Mouse (Mus musculus) kidney, embryonic 14.5 days (tissue): Measurements from ENCODE around the gene Galnt17. TPM values are rescaled to one million over a fixed set of nuclear protein-coding genes. Genes with fewer than 3 reads are reported as not detected.

Experiments used
- ATAC-seq: fragments of 200-750 bp; cut with Nextera tagmentation; 2 replicates; pipeline ENCODE4 v1.8.0; 2017; ENCODE audit warnings: moderate number of reproducible peaks, mild to moderate bottlenecking, moderate TSS enrichment, moderate library complexity; ENCODE audit not compliant: low FRiP score, low TSS enrichment
- H3K27ac ChIP-seq: fragments of 300-500 bp; sonication (generic); 2 replicates; pipeline ENCODE4 v1.5.1; 2014; ENCODE audit warnings: low read depth, mild to moderate bottlenecking, low read length, moderate library complexity, mixed read lengths
- H3K27me3 ChIP-seq: fragments of 300-500 bp; sonication (generic); 2 replicates; pipeline ENCODE4 v1.6.1; 2014; ENCODE audit warnings: mild to moderate bottlenecking, low read length; ENCODE audit not compliant: control insufficient read depth, insufficient read depth
- H3K36me3 ChIP-seq: fragments of 300-500 bp; sonication (generic); 2 replicates; pipeline ENCODE4 v1.6.1; 2014; ENCODE audit warnings: low read length, mixed read lengths; ENCODE audit not compliant: control insufficient read depth, insufficient read depth
- H3K4me1 ChIP-seq: fragments of 300-500 bp; sonication (generic); 2 replicates; pipeline ENCODE4 v1.6.1; 2014; ENCODE audit warnings: low read length, mixed read lengths; ENCODE audit not compliant: control insufficient read depth, insufficient read depth
- H3K4me2 ChIP-seq: fragments of 300-500 bp; sonication (generic); replicated peaks from 2 replicates; pipeline ENCODE4 v1.6.1; 2014; ENCODE audit warnings: low read depth, mild to moderate bottlenecking, low read length
- H3K4me3 ChIP-seq: fragments of 300-500 bp; sonication (generic); 2 replicates; pipeline ENCODE4 v1.5.1; 2014; ENCODE audit warnings: mild to moderate bottlenecking, low read length
- H3K9ac ChIP-seq: fragments of 300-500 bp; sonication (generic); 2 replicates; pipeline ENCODE4 v1.6.1; 2014; ENCODE audit warnings: low read depth, mild to moderate bottlenecking, low read length, moderate library complexity
- H3K9me3 ChIP-seq: fragments of 300-500 bp; sonication (generic); 2 replicates; pipeline ENCODE4 v1.6.1; 2016; ENCODE audit warnings: low read length; ENCODE audit not compliant: control insufficient read depth
- WGBS: fragments of 180-500 bp; shearing (Covaris S2); extraction: QIAGEN DNeasy Blood & Tissue Kit; methylation state at CpG from one replicate; pipeline ENCODE4 v1.1.7; 2014; 5-methylcytosine and 5-hydroxymethylcytosine counted together
- polyA plus RNA-seq: library from polyadenylated mRNA; unstranded; fragments of >200 nt; fragmentation: Nextera tagmentation; extraction: Ambion mirVana; gene quantifications from 2 replicates; pipeline ENCODE4 v1.2.1, GENCODE M21; 2014

Galnt17 gene
- polyA plus RNA-seq, 1 experiment from 2014 or later, result 2.3 TPM

DNA sequence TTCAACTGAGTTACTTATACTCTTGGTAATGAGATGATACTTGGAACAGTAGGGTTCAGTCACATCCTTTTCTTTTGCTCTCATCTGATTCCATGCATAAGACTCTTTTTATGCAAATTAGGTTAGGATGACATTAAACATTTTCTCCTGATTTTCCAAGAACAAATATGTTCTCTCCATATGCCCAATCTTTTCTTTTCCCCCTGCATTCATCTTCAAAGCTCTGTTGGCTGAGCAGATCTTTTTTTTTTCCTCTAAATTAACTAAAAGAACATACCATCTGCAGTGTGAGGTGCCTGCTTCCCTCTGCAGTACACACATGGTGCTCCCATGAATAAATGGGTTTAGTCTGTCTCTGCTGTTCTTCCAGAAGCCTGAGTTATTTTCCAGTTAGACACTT, 173.5 kb downstream of the Galnt17 start:
- Histone ChIP-seq H3K36me3 (no peaks in the 10 kb centered on the region), H3K9me3 (0 out of 2 replicates have a peak, but pooled peaks cover 3% of the 10 kb centered on the region), H3K4me2 (no peak overlapping the region), H3K9ac (no peak overlapping the region), H3K4me3 (no peak overlapping the region), H3K4me1 (no peaks in the 10 kb centered on the region), H3K27ac (no peak overlapping the region), H3K27me3 (no peaks in the 10 kb centered on the region)
- ATAC-seq, result no peak

DNA sequence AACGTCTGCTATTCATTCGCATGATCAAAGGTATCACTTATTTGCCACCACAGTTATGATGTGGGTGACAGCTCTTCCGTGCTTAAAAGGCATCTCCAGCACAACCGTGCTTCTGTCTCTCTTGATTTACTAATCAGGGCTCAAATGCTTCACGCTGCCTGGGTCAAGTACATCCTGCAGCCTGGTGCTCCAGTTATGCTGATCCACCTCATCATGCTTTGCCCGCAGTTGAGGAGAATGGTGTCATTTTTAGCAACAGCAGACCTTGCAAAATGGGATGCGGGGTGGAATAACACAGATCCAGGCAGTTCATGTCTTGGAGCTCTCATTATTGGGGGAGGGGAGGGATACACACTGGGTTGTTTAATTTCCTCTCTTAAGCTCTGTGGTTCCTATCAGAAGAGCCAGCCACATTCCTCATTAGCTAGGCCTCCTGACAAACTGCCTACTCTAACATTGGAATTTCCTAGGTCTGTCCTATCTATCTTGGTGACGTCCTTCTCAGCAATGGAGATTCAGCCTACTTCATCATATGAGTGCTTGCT, 187.9 kb downstream of the Galnt17 start:
- Histone ChIP-seq H3K4me2 (no peak overlapping the region), H3K4me1 (no peaks in the 10 kb centered on the region), H3K9me3 (no peaks in the 10 kb centered on the region), H3K36me3 (no peaks in the 10 kb centered on the region), H3K27me3 (no peaks in the 10 kb centered on the region), H3K4me3 (no peak overlapping the region), H3K9ac (no peak overlapping the region), H3K27ac (no peak overlapping the region)
- ATAC-seq, result no peak
- WGBS, result 87% methylated on average over 8 of the region's 8 CpGs

DNA sequence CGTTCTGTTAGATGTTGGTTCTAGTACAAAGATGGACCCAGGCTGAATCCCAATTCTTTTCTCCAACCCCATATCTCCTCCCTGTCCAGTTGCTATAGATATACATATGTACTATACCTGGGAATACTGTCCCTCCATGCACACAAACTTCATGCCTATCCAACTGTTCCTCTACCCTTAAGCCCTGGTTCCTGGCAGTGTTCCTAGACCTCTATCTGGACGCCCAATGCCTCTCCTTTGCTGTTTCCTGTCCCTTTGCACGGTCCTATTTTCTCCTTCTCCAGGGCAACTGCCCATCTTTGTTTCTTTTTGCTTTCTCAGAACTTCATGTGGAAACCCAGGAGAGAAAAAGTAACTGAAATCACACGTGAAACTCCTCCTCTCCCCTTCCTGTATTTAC, 188.4 kb downstream of the Galnt17 start:
- Histone ChIP-seq H3K36me3 (no peaks in the 10 kb centered on the region), H3K4me2 (no peak overlapping the region), H3K27ac (no peak overlapping the region), H3K9me3 (no peaks in the 10 kb centered on the region), H3K4me1 (no peaks in the 10 kb centered on the region), H3K4me3 (no peak overlapping the region), H3K27me3 (no peaks in the 10 kb centered on the region), H3K9ac (no peak overlapping the region)
- no peak for ATAC-seq
- WGBS, result 80% methylated on average over 4 of the region's 4 CpGs

DNA sequence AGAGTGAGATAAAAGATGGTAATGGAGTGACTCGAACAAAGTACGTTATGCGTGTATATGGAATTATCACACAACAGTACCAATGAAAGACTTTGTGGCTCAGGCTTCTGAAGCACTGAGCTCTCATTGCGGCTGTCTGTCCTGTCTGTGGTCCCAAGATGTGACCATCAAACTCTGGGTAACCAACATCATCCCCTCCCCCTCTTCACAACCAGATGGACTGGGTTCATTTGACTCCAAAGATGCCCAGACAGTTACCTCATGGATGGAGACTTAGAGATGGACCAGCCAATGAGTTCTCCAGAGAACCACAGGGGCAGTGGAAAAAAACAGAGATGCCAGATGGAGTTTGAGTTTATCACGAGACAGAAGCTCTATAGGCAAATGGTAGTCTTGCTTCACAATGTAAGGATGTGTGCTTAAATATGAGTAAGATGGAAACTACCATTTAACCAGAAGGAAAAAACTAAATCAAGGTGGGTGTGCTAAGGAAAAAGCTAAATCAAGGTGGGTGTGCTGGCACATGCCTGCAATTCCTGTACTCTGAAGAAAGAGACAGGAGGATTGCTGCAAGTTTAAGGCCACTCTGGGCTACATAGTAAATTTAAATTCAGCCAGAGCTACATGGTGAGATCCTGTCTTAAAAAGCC, 190.8 kb downstream of the Galnt17 start:
- no peaks in the 10 kb centered on the region for H3K36me3 ChIP-seq
- H3K27me3 ChIP-seq, result no peaks in the 10 kb centered on the region
- no peaks in the 10 kb centered on the region for H3K4me1 ChIP-seq
- no peak overlapping the region for H3K4me2 ChIP-seq
- WGBS, result 96% methylated on average over 5 of the region's 5 CpGs
- no peak overlapping the region for H3K27ac ChIP-seq
- H3K4me3 ChIP-seq, result no peak overlapping the region
- H3K9ac ChIP-seq, result no peak overlapping the region
- no peak for ATAC-seq
- H3K9me3 ChIP-seq, result no peaks in the 10 kb centered on the region; the same call in 1 of the 2 replicates

DNA sequence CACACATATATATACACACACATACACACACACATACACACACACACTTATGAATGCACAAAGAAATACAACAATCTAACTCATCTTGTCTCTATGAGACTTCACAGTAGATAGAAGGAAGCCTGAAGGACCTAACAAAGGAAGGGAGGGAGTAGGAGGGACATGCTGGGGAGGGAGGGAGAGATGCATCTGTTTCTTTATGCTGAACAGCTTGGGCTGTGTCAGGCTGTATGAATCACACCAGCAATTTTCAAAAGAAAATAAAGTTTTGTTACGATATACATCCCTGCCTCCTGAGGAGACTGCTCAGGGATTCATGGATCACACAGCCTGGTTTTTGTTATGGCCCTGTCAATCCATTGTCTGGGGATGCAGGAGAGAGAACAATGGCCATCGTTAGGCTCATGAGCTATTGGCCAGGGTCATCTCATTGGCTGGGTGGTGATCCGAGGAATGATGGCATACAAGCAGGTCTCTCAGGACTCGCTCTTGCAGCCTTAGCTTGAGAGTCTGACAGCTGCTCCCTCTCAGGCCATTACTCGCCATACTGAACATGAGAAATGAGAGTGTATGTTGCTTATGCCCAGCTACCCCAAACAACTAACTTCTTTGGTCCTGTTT, 194.3 kb downstream of the Galnt17 start:
- no peak for ATAC-seq
- Histone ChIP-seq H3K27ac (no peak overlapping the region), H3K4me2 (no peak overlapping the region), H3K9ac (no peak overlapping the region), H3K9me3 (no peaks in the 10 kb centered on the region; the same call in 1 of the 2 replicates), H3K36me3 (no peaks in the 10 kb centered on the region), H3K4me3 (no peak overlapping the region), H3K4me1 (no peaks in the 10 kb centered on the region), H3K27me3 (no peaks in the 10 kb centered on the region)
- 66% methylated on average over 5 of the region's 5 CpGs for WGBS

DNA sequence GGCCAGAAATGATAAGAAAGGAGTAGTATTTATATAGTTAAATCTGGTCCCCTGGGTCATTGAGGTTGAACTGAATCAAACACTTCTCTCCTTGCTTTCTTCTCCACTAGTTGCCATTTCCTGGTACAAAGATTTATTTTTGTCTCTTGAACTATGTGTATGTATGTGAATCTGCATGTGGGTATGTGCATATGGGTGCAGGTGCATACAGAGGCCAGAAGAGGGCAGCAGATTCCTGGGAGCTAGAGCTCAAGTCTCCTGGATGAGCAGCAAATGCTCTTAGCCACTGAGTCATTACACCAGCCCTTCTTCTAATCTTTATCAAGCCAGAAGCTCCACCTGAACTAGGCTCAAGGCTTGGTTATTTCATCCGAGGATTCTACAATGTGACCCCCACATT, 201.1 kb downstream of the Galnt17 start:
- ATAC-seq, result no peak
- H3K27ac ChIP-seq, result no peak overlapping the region
- H3K4me2 ChIP-seq, result no peak overlapping the region
- no peaks in the 10 kb centered on the region for H3K36me3 ChIP-seq
- no peaks in the 10 kb centered on the region for H3K27me3 ChIP-seq
- peaks cover 8% of the 10 kb centered on the region; the same call in 1 of the 2 replicates for H3K9me3 ChIP-seq
- no peak overlapping the region for H3K4me3 ChIP-seq
- H3K4me1 ChIP-seq, result no peaks in the 10 kb centered on the region
- H3K9ac ChIP-seq, result no peak overlapping the region
- 94% methylated on average over 1 of the region's 1 CpGs for WGBS

DNA sequence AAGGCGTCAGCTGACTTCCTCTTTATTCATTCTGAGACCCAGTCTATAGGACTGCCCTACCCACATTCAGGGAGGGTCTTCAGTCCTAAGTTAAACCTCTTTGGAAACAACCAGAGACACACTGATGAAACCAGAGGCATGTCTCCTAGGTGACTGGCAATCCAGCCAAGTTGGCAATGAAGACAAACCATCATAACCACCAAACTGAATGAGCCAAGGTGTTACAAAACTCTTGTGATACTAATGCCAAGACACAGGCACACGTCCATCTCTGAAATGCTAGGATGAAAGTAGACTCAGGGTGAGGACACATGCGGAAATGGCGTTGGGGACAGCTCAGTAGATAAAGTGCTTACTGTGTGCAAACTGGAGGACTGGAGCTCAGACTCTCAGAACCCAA, 211.5 kb downstream of the Galnt17 start:
- Histone ChIP-seq H3K9me3 (peaks cover 10% of the 10 kb centered on the region), H3K9ac (no peak overlapping the region), H3K4me2 (no peak overlapping the region), H3K27ac (no peak overlapping the region), H3K4me3 (no peak overlapping the region), H3K27me3 (no peaks in the 10 kb centered on the region), H3K4me1 (no peaks in the 10 kb centered on the region), H3K36me3 (no peaks in the 10 kb centered on the region)
- WGBS, result 91% methylated on average over 4 of the region's 4 CpGs
- no peak for ATAC-seq

DNA sequence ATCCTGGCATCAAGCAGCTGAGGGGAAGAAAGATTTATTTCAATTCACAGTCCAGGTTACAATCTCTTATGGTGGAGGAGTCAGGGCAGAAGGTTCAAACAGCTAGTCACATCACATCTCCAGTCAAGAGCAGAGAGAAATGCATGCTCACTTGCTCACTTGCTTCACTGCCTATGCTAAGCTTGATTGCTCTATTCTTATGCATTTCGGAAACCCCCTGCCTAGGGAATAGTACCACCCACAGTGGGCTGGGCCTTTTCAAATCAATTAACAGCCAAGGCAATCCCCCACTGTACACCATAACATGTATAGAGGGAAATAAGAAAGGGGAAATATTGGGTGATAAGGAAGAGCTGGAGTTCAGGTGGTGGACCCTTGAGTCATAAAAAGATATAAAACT, 212.7 kb downstream of the Galnt17 start:
- H3K36me3 ChIP-seq, result no peaks in the 10 kb centered on the region
- no peak overlapping the region for H3K27ac ChIP-seq
- no peak overlapping the region for H3K4me3 ChIP-seq
- no peaks in the 10 kb centered on the region for H3K4me1 ChIP-seq
- ATAC-seq, result no peak
- H3K27me3 ChIP-seq, result no peaks in the 10 kb centered on the region
- H3K4me2 ChIP-seq, result no peak overlapping the region
- no peak overlapping the region for H3K9ac ChIP-seq
- 80% methylated on average over 1 of the region's 1 CpGs for WGBS
- peaks cover 12% of the 10 kb centered on the region for H3K9me3 ChIP-seq

DNA sequence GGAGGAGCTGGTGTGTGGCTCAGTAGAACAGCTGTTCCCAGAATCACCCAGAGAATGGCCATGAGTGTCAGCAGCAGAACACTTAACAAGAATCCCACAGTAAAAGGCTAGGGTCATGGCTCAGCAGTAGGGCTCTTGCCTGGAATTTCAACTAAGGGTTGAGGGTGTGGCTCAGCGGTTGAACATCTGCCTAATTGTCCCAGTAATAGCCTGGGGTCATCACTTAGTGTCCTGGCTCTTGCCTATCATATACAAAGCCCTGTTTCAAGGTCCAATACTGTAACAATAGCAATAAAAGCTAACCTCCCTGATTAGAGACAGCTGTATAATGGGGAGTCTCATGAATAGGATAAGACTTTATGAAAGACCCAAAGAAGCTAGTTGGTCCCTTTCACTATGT, 213.5 kb downstream of the Galnt17 start:
- H3K9ac ChIP-seq, result no peak overlapping the region
- H3K4me3 ChIP-seq, result no peak overlapping the region
- H3K4me2 ChIP-seq, result no peak overlapping the region
- no peaks in the 10 kb centered on the region for H3K36me3 ChIP-seq
- peaks cover 12% of the 10 kb centered on the region for H3K9me3 ChIP-seq
- no peaks in the 10 kb centered on the region for H3K27me3 ChIP-seq
- H3K27ac ChIP-seq, result no peak overlapping the region
- 25% methylated on average over 1 of the region's 1 CpGs for WGBS
- ATAC-seq, result peak; percentile 70
- H3K4me1 ChIP-seq, result peaks cover 2% of the 10 kb centered on the region; the same call in 1 of the 2 replicates
